24 mouse cellular contexts compared by ENCODE assay signal in genomic region chr7:71128928-71129327, GRCm38 (mm10).
A peak's percentile ranks its signal among the peaks of the same experiment; 100 is the strongest.
DNase-seq lines count a peak whose midpoint lies in the region; ATAC-seq and TF ChIP-seq lines count a peak whose summit lies in the region.
"Had no signal": no experiment of that assay in that cellular context is flagged by ENCODE, and none has a peak within 500 bp of the region (broad histone marks: within the 10 kb centered on the region; RNA-seq: fewer than 3 reads in every experiment).

No protein-coding gene starts in this region.

- no peak overlapping the region for H3K9ac ChIP-seq in liver, adult 2 months (ENCODE audit: low read depth, low read length)
- H3K9ac ChIP-seq in liver, embryonic 11.5 days (ENCODE audit: low read depth, low read length) = no peak overlapping the region
- H3K9ac ChIP-seq in liver, embryonic 16.5 days (ENCODE audit: low read depth, low read length) = no peak overlapping the region
- no peak overlapping the region for H3K9ac ChIP-seq in liver, embryonic 12.5 days
- no peak overlapping the region for H3K9ac ChIP-seq in intestine, embryonic 15.5 days
- H3K9ac ChIP-seq in intestine, embryonic 16.5 days (ENCODE audit: low read depth, low read length) = no peak overlapping the region
- H3K9ac ChIP-seq: embryonic facial prominence, embryonic 13.5 days; embryonic facial prominence, embryonic 15.5 days; forebrain, embryonic 12.5 days had no signal

- H3K4me2 ChIP-seq in liver, embryonic 11.5 days = no peak overlapping the region
- no peak overlapping the region for H3K4me2 ChIP-seq in liver, embryonic 16.5 days (ENCODE audit: low read depth, low read length)
- H3K4me2 ChIP-seq in liver, embryonic 12.5 days = no peak overlapping the region
- H3K4me2 ChIP-seq in intestine, embryonic 15.5 days (replicated peaks) = no peak overlapping the region
- H3K4me2 ChIP-seq in intestine, embryonic 16.5 days (ENCODE audit: low read depth, low read length) = no peak overlapping the region
- H3K4me2 ChIP-seq: embryonic facial prominence, embryonic 13.5 days; embryonic facial prominence, embryonic 15.5 days; forebrain, embryonic 12.5 days had no signal

- no peak overlapping the region for H3K4me3 ChIP-seq in liver, adult 2 months (ENCODE audit: insufficient read depth, low read depth, low read length)
- H3K4me3 ChIP-seq in liver, embryonic 11.5 days (ENCODE audit: low read depth, low read length) = no peak overlapping the region
- no peak overlapping the region for H3K4me3 ChIP-seq in liver, embryonic 16.5 days (ENCODE audit: low read depth, low read length)
- H3K4me3 ChIP-seq in liver, embryonic 12.5 days = no peak overlapping the region
- H3K4me3 ChIP-seq in intestine, embryonic 15.5 days (replicated peaks) = no peak overlapping the region
- H3K4me3 ChIP-seq in intestine, embryonic 16.5 days (ENCODE audit: low read length) = no peak overlapping the region
- no peak overlapping the region for H3K4me3 ChIP-seq in gastrocnemius, adult 2 months
- H3K4me3 ChIP-seq: embryonic facial prominence, embryonic 13.5 days; embryonic facial prominence, embryonic 15.5 days; erythroblast, embryonic 14.5 days; forebrain, embryonic 10.5 days; forebrain, embryonic 12.5 days had no signal

- TF ChIP-seq CTCF in liver, adult 2 months (IDR thresholded peaks at IDR 0.05; ENCODE audit: low read depth, low read length) = no peak
- TF ChIP-seq CTCF in gastrocnemius, adult 2 months (IDR thresholded peaks at IDR 0.05) = no peak

- peaks cover 13% of the 10 kb centered on the region; the same call in 1 of the 2 replicates for H3K4me1 ChIP-seq in liver, adult 2 months (ENCODE audit: control insufficient read depth, insufficient read depth, low read length)
- H3K4me1 ChIP-seq in liver, embryonic 11.5 days (replicated peaks; ENCODE audit: control insufficient read depth, insufficient read depth, low read length) = 0 out of 2 replicates have a peak, but pooled peaks cover 4% of the 10 kb centered on the region
- H3K4me1 ChIP-seq in liver, embryonic 16.5 days (ENCODE audit: control insufficient read depth, low read depth, low read length) = no peaks in the 10 kb centered on the region
- no peaks in the 10 kb centered on the region for H3K4me1 ChIP-seq in liver, embryonic 12.5 days
- no peaks in the 10 kb centered on the region for H3K4me1 ChIP-seq in intestine, embryonic 15.5 days (replicated peaks)
- H3K4me1 ChIP-seq in intestine, embryonic 16.5 days (ENCODE audit: control insufficient read depth, insufficient read depth, low read length) = 0 out of 2 replicates have a peak, but pooled peaks cover 3% of the 10 kb centered on the region
- H3K4me1 ChIP-seq: embryonic facial prominence, embryonic 15.5 days; forebrain, embryonic 10.5 days had no signal

- no peaks in the 10 kb centered on the region for H3K9me3 ChIP-seq in liver, embryonic 11.5 days (ENCODE audit: control insufficient read depth, low read length)
- H3K9me3 ChIP-seq in liver, embryonic 16.5 days (replicated peaks; ENCODE audit: control insufficient read depth, low read length) = no peaks in the 10 kb centered on the region
- no peaks in the 10 kb centered on the region for H3K9me3 ChIP-seq in liver, embryonic 12.5 days (replicated peaks)
- H3K9me3 ChIP-seq in intestine, embryonic 15.5 days = no peaks in the 10 kb centered on the region
- H3K9me3 ChIP-seq in intestine, embryonic 16.5 days (ENCODE audit: control insufficient read depth, low read length) = no peaks in the 10 kb centered on the region
- H3K9me3 ChIP-seq: embryonic facial prominence, embryonic 13.5 days; embryonic facial prominence, embryonic 15.5 days; forebrain, embryonic 10.5 days; forebrain, embryonic 12.5 days had no signal

- peak overlapping the region; percentile 43; the same call in 1 of the 2 replicates for H3K27ac ChIP-seq in liver, adult 2 months (replicated peaks; ENCODE audit: insufficient read depth, low read depth, low read length)
- no peak overlapping the region for H3K27ac ChIP-seq in liver, embryonic 11.5 days (ENCODE audit: low read depth, low read length)
- no peak overlapping the region for H3K27ac ChIP-seq in liver, embryonic 16.5 days (ENCODE audit: low read length)
- H3K27ac ChIP-seq in liver, embryonic 12.5 days = no peak overlapping the region
- H3K27ac ChIP-seq in intestine, embryonic 15.5 days = no peak overlapping the region
- H3K27ac ChIP-seq in intestine, embryonic 16.5 days (ENCODE audit: low read length) = no peak overlapping the region
- no peak overlapping the region for H3K27ac ChIP-seq in gastrocnemius, adult 2 months
- H3K27ac ChIP-seq: embryonic facial prominence, embryonic 13.5 days; embryonic facial prominence, embryonic 15.5 days; forebrain, embryonic 10.5 days; forebrain, embryonic 12.5 days had no signal

- no peaks in the 10 kb centered on the region for H3K79me2 ChIP-seq in liver, adult 2 months (ENCODE audit: control insufficient read depth, insufficient read depth, low read length)

- no peak for TF ChIP-seq POLR2A in liver, adult 2 months (IDR thresholded peaks at IDR 0.05; ENCODE audit: extremely low read depth, insufficient read depth, low read length)

- peak; percentile 90 for DNase-seq in liver, adult 2 months (ENCODE audit: extremely low read depth, low read depth, low spot score)
- DNase-seq in liver, embryonic 11.5 days (ENCODE audit: low spot score) = no peak
- no peak for DNase-seq in lung, postnatal 14 days
- DNase-seq in gastrocnemius, adult 2 months = no peak
- DNase-seq: adrenal gland, adult 2 months; adrenal gland, postnatal 10 days; adrenal gland, postnatal 25 days; cerebellum, adult 11 months; cerebellum, adult 18-20 months; cerebellum, adult 8-10 months; cerebellum, adult 9-11 months; cerebellum, postnatal 14 days; cerebellum, postnatal 36 days; embryo, embryonic 11 days had no signal

- intact Hi-C loops in gastrocnemius, adult 2 months (cut with DNase I) = no loop called here

- no peak for ATAC-seq in liver, embryonic 11.5 days (replicated peaks; ENCODE audit: low FRiP score)
- ATAC-seq in liver, embryonic 16.5 days (ENCODE audit: low read depth) = peak; percentile 67
- no peak for ATAC-seq in liver, embryonic 12.5 days
- peak; percentile 78 for ATAC-seq in intestine, embryonic 15.5 days
- ATAC-seq in intestine, embryonic 16.5 days = peak; percentile 71
- ATAC-seq: forebrain, embryonic 14.5 days had no signal

- H3K27me3 ChIP-seq in liver, adult 2 months (ENCODE audit: control insufficient read depth, insufficient read depth, low read length) = no peaks in the 10 kb centered on the region
- H3K27me3 ChIP-seq in liver, embryonic 11.5 days (replicated peaks; ENCODE audit: control insufficient read depth, insufficient read depth, low read length) = no peaks in the 10 kb centered on the region
- H3K27me3 ChIP-seq in liver, embryonic 16.5 days (ENCODE audit: control insufficient read depth, insufficient read depth, low read depth, low read length) = no peaks in the 10 kb centered on the region
- H3K27me3 ChIP-seq in liver, embryonic 12.5 days (replicated peaks) = no peaks in the 10 kb centered on the region
- no peaks in the 10 kb centered on the region for H3K27me3 ChIP-seq in intestine, embryonic 15.5 days (replicated peaks)
- no peaks in the 10 kb centered on the region for H3K27me3 ChIP-seq in intestine, embryonic 16.5 days (replicated peaks; ENCODE audit: control insufficient read depth, insufficient read depth, low read length)
- H3K27me3 ChIP-seq: embryonic facial prominence, embryonic 13.5 days; embryonic facial prominence, embryonic 15.5 days; forebrain, embryonic 12.5 days had no signal

- WGBS in liver, adult 2 months = 16% methylated on average over 3 of the region's 3 CpGs
- WGBS in liver, embryonic 11.5 days = 56% methylated on average over 3 of the region's 3 CpGs
- WGBS in liver, embryonic 16.5 days (ENCODE audit: insufficient replicate concordance) = 37% methylated on average over 3 of the region's 3 CpGs
- WGBS in liver, embryonic 12.5 days (ENCODE audit: insufficient replicate concordance) = 46% methylated on average over 3 of the region's 3 CpGs
- WGBS in intestine, embryonic 15.5 days = 53% methylated on average over 3 of the region's 3 CpGs
- WGBS in intestine, embryonic 16.5 days = 44% methylated on average over 3 of the region's 3 CpGs

- no peaks in the 10 kb centered on the region for H3K36me3 ChIP-seq in liver, adult 2 months (ENCODE audit: control insufficient read depth, insufficient read depth, low read length)
- H3K36me3 ChIP-seq in liver, embryonic 11.5 days (ENCODE audit: control insufficient read depth, insufficient read depth, low read length) = no peaks in the 10 kb centered on the region
- no peaks in the 10 kb centered on the region for H3K36me3 ChIP-seq in liver, embryonic 16.5 days (ENCODE audit: control insufficient read depth, insufficient read depth)
- no peaks in the 10 kb centered on the region for H3K36me3 ChIP-seq in liver, embryonic 12.5 days
- H3K36me3 ChIP-seq in intestine, embryonic 15.5 days = no peaks in the 10 kb centered on the region
- no peaks in the 10 kb centered on the region for H3K36me3 ChIP-seq in intestine, embryonic 16.5 days (ENCODE audit: control insufficient read depth, insufficient read depth, low read length)
- H3K36me3 ChIP-seq: embryonic facial prominence, embryonic 13.5 days; embryonic facial prominence, embryonic 15.5 days; forebrain, embryonic 10.5 days; forebrain, embryonic 12.5 days had no signal

Comparison
In these comparisons a context has a peak if more than half of its experiments do, and no peak if none do; other contexts are left out.
1. ATAC-seq: peak in liver, embryonic 16.5 days (single experiment), intestine, embryonic 15.5 days (single experiment) and intestine, embryonic 16.5 days (single experiment); none in liver, embryonic 11.5 days (single experiment) and liver, embryonic 12.5 days (single experiment).